Mouse (Mus musculus) liver, embryonic 16.5 days (tissue): ENCODE results near the gene Gprc5d. TPM values are rescaled to one million over a fixed set of nuclear protein-coding genes. Genes with fewer than 3 reads are reported as not detected.

ENCODE experiments used
- ATAC-seq: fragments of 200-750 bp; cut with Nextera tagmentation; 2 replicates; pipeline ENCODE4 v1.8.0; 2017; ENCODE audit warnings: low read depth, mild to moderate bottlenecking, moderate number of reproducible peaks, moderate library complexity
- H3K27ac ChIP-seq: fragments of 300-500 bp; sonication (generic); 2 replicates; pipeline ENCODE4 v1.5.1; 2014; ENCODE audit warnings: mild to moderate bottlenecking, low read length
- H3K27me3 ChIP-seq: fragments of 300-500 bp; sonication (generic); 2 replicates; pipeline ENCODE4 v1.6.1; 2014; ENCODE audit warnings: low read depth, low read length, mixed read lengths; ENCODE audit not compliant: control insufficient read depth, insufficient read depth
- H3K36me3 ChIP-seq: fragments of 300-500 bp; sonication (generic); 2 replicates; pipeline ENCODE4 v1.6.1; 2014; ENCODE audit warnings: mild to moderate bottlenecking; ENCODE audit not compliant: control insufficient read depth, insufficient read depth
- H3K4me1 ChIP-seq: fragments of 300-500 bp; sonication (generic); 2 replicates; pipeline ENCODE4 v1.6.1; 2014; ENCODE audit warnings: low read depth, low read length, mixed read lengths; ENCODE audit not compliant: control insufficient read depth
- H3K4me2 ChIP-seq: fragments of 300-500 bp; sonication (generic); 2 replicates; pipeline ENCODE4 v1.6.1; 2014; ENCODE audit warnings: low read depth, low read length, mixed read lengths
- H3K4me3 ChIP-seq: fragments of 300-500 bp; sonication (generic); 2 replicates; pipeline ENCODE4 v1.5.1; 2014; ENCODE audit warnings: low read depth, mild to moderate bottlenecking, low read length
- H3K9ac ChIP-seq: fragments of 300-500 bp; sonication (generic); 2 replicates; pipeline ENCODE4 v1.6.1; 2014; ENCODE audit warnings: low read depth, low read length
- H3K9me3 ChIP-seq: fragments of 300-500 bp; sonication (generic); replicated peaks from 2 replicates; pipeline ENCODE4 v1.6.1; 2016; ENCODE audit warnings: low read length; ENCODE audit not compliant: control insufficient read depth
- WGBS: fragments of 180-500 bp; shearing (Covaris S2); extraction: QIAGEN DNeasy Blood & Tissue Kit; methylation state at CpG from one replicate; pipeline ENCODE4 v1.1.7; 2014; ENCODE audit not compliant: insufficient replicate concordance; 5-methylcytosine and 5-hydroxymethylcytosine counted together
- polyA plus RNA-seq: library from polyadenylated mRNA; unstranded; fragments of >200 nt; fragmentation: Nextera tagmentation; extraction: Ambion mirVana; gene quantifications from 2 replicates; pipeline ENCODE4 v1.2.1, GENCODE M21; 2015

The Gprc5d gene
- polyA plus RNA-seq, 1 experiment from 2014 or later = 0.08 TPM

- no peak for ATAC-seq
- no peak overlapping the region for H3K27ac ChIP-seq
- no peak overlapping the region for H3K4me2 ChIP-seq
- H3K4me3 ChIP-seq = no peak overlapping the region
- H3K9ac ChIP-seq = no peak overlapping the region
- no peaks in the 10 kb centered on the region for H3K4me1 ChIP-seq
- no peaks in the 10 kb centered on the region for H3K9me3 ChIP-seq
- H3K36me3 ChIP-seq = peaks cover 50% of the 10 kb centered on the region
- no peaks in the 10 kb centered on the region for H3K27me3 ChIP-seq
- 84% methylated on average over 5 of the region's 5 CpGs for WGBS
Observed at GRCm38 (mm10) chr6:135143151-135143550, 25.1 kb upstream of the Gprc5d start.

- Histone ChIP-seq H3K4me1 (no peaks in the 10 kb centered on the region), H3K36me3 (peaks cover 56% of the 10 kb centered on the region), H3K4me2 (no peak overlapping the region), H3K27ac (no peak overlapping the region), H3K9ac (no peak overlapping the region), H3K4me3 (no peak overlapping the region), H3K27me3 (no peaks in the 10 kb centered on the region), H3K9me3 (no peaks in the 10 kb centered on the region)
- ATAC-seq = no peak
- WGBS = 81% methylated on average over 16 of the region's 16 CpGs
Observed at GRCm38 (mm10) chr6:135141451-135142147, 23.5 kb upstream of the Gprc5d start.

GRCm38 (mm10) chr6:135138746-135139145 is 20.7 kb upstream of the Gprc5d start:
- Histone ChIP-seq H3K4me1 (no peaks in the 10 kb centered on the region), H3K4me3 (no peak overlapping the region), H3K9ac (no peak overlapping the region), H3K9me3 (no peaks in the 10 kb centered on the region), H3K27ac (no peak overlapping the region), H3K36me3 (peaks cover 56% of the 10 kb centered on the region), H3K27me3 (no peaks in the 10 kb centered on the region), H3K4me2 (no peak overlapping the region)
- WGBS = 83% methylated on average over 14 of the region's 14 CpGs
- no peak for ATAC-seq

- H3K4me3 ChIP-seq = no peak overlapping the region
- 72% methylated on average over 7 of the region's 7 CpGs for WGBS
- no peak overlapping the region for H3K27ac ChIP-seq
- H3K36me3 ChIP-seq = peaks cover 56% of the 10 kb centered on the region
- no peak overlapping the region for H3K4me2 ChIP-seq
- no peaks in the 10 kb centered on the region for H3K27me3 ChIP-seq
- H3K4me1 ChIP-seq = no peaks in the 10 kb centered on the region
- H3K9ac ChIP-seq = no peak overlapping the region
- no peak for ATAC-seq
- H3K9me3 ChIP-seq = no peaks in the 10 kb centered on the region
Observed at GRCm38 (mm10) chr6:135138207-135138606, 20.1 kb upstream of the Gprc5d start.

GRCm38 (mm10) chr6:135137736-135138135 is 19.7 kb upstream of the Gprc5d start:
- ATAC-seq = no peak
- Histone ChIP-seq H3K4me3 (no peak overlapping the region), H3K36me3 (peaks cover 51% of the 10 kb centered on the region), H3K27ac (no peak overlapping the region), H3K4me2 (no peak overlapping the region), H3K9me3 (no peaks in the 10 kb centered on the region), H3K4me1 (no peaks in the 10 kb centered on the region), H3K9ac (no peak overlapping the region), H3K27me3 (no peaks in the 10 kb centered on the region)
- 87% methylated on average over 9 of the region's 9 CpGs for WGBS

- no peaks in the 10 kb centered on the region for H3K27me3 ChIP-seq
- no peak overlapping the region for H3K27ac ChIP-seq
- no peaks in the 10 kb centered on the region for H3K4me1 ChIP-seq
- ATAC-seq = no peak
- H3K36me3 ChIP-seq = peaks cover 50% of the 10 kb centered on the region
- H3K9ac ChIP-seq = no peak overlapping the region
- no peak overlapping the region for H3K4me2 ChIP-seq
- no peak overlapping the region for H3K4me3 ChIP-seq
- H3K9me3 ChIP-seq = no peaks in the 10 kb centered on the region
- 53% methylated on average over 11 of the region's 11 CpGs for WGBS
Observed at GRCm38 (mm10) chr6:135136439-135137161, 18.5 kb upstream of the Gprc5d start.

GRCm38 (mm10) chr6:135135735-135136134 is 17.7 kb upstream of the Gprc5d start:
- no peak for ATAC-seq
- no peak overlapping the region for H3K4me3 ChIP-seq
- WGBS = 36% methylated on average over 4 of the region's 4 CpGs
- H3K9ac ChIP-seq = no peak overlapping the region
- no peaks in the 10 kb centered on the region for H3K4me1 ChIP-seq
- H3K4me2 ChIP-seq = no peak overlapping the region
- H3K36me3 ChIP-seq = peaks cover 46% of the 10 kb centered on the region
- H3K9me3 ChIP-seq = no peaks in the 10 kb centered on the region
- H3K27me3 ChIP-seq = no peaks in the 10 kb centered on the region
- no peak overlapping the region for H3K27ac ChIP-seq

- Histone ChIP-seq H3K4me1 (no peaks in the 10 kb centered on the region), H3K27me3 (no peaks in the 10 kb centered on the region), H3K4me2 (no peak overlapping the region), H3K27ac (no peak overlapping the region), H3K9me3 (no peaks in the 10 kb centered on the region), H3K9ac (no peak overlapping the region), H3K4me3 (no peak overlapping the region), H3K36me3 (peaks cover 35% of the 10 kb centered on the region)
- ATAC-seq = no peak
- 92% methylated on average over 9 of the region's 9 CpGs for WGBS
Observed at GRCm38 (mm10) chr6:135133486-135133885, 15.4 kb upstream of the Gprc5d start.

GRCm38 (mm10) chr6:135133086-135133485 is 15.0 kb upstream of the Gprc5d start:
- no peak overlapping the region for H3K9ac ChIP-seq
- peaks cover 32% of the 10 kb centered on the region for H3K36me3 ChIP-seq
- H3K4me1 ChIP-seq = no peaks in the 10 kb centered on the region
- no peak for ATAC-seq
- 87% methylated on average over 7 of the region's 7 CpGs for WGBS
- no peak overlapping the region for H3K4me3 ChIP-seq
- H3K9me3 ChIP-seq = no peaks in the 10 kb centered on the region
- no peaks in the 10 kb centered on the region for H3K27me3 ChIP-seq
- no peak overlapping the region for H3K4me2 ChIP-seq
- no peak overlapping the region for H3K27ac ChIP-seq
